ENCODE assay signal across 9 mouse cellular contexts in genomic region chr8:120375170-120375569, GRCm38 (mm10).
DNase-seq lines count a peak whose midpoint lies in the region; ATAC-seq and TF ChIP-seq lines count a peak whose summit lies in the region.
"Had no signal": no experiment of that assay in that cellular context is flagged by ENCODE, and none has a peak within 500 bp of the region (broad histone marks: within the 10 kb centered on the region; RNA-seq: fewer than 3 reads in every experiment).

No protein-coding gene starts in this region.

- no peak overlapping the region for H3K4me3 ChIP-seq in forebrain, embryonic 12.5 days (replicated peaks)
- H3K4me3 ChIP-seq in stomach, embryonic 16.5 days (replicated peaks; ENCODE audit: low read length): no peak overlapping the region
- H3K4me3 ChIP-seq in layer of hippocampus, adult 2 months: no peak overlapping the region
- H3K4me3 ChIP-seq: limb, embryonic 12.5 days had no signal

- peaks cover 15% of the 10 kb centered on the region; the same call in 1 of the 2 replicates for H3K27me3 ChIP-seq in forebrain, embryonic 12.5 days
- no peaks in the 10 kb centered on the region for H3K27me3 ChIP-seq in stomach, embryonic 16.5 days (ENCODE audit: control insufficient read depth, insufficient read depth, low read length)

- 33% methylated on average over 5 of the region's 5 CpGs for WGBS in forebrain, embryonic 12.5 days
- WGBS in stomach, embryonic 16.5 days: 50% methylated on average over 5 of the region's 5 CpGs

- no peak overlapping the region for H3K9ac ChIP-seq in forebrain, embryonic 12.5 days
- H3K9ac ChIP-seq in stomach, embryonic 16.5 days (ENCODE audit: low read length): no peak overlapping the region
- H3K9ac ChIP-seq: limb, embryonic 12.5 days had no signal

- H3K4me1 ChIP-seq in forebrain, embryonic 12.5 days: peaks cover 72% of the 10 kb centered on the region
- peaks cover 44% of the 10 kb centered on the region for H3K4me1 ChIP-seq in stomach, embryonic 16.5 days (ENCODE audit: control insufficient read depth, insufficient read depth, low read length)

- no peaks in the 10 kb centered on the region for H3K9me3 ChIP-seq in forebrain, embryonic 12.5 days
- no peaks in the 10 kb centered on the region for H3K9me3 ChIP-seq in stomach, embryonic 16.5 days (replicated peaks; ENCODE audit: control insufficient read depth, low read length)
- H3K9me3 ChIP-seq: limb, embryonic 12.5 days had no signal

- H3K4me2 ChIP-seq in forebrain, embryonic 12.5 days: no peak overlapping the region
- H3K4me2 ChIP-seq in stomach, embryonic 16.5 days (ENCODE audit: low read depth, low read length): no peak overlapping the region
- H3K4me2 ChIP-seq: limb, embryonic 12.5 days had no signal

- H3K36me3 ChIP-seq in forebrain, embryonic 12.5 days (replicated peaks): no peaks in the 10 kb centered on the region
- H3K36me3 ChIP-seq in stomach, embryonic 16.5 days (ENCODE audit: control insufficient read depth, insufficient read depth, low read length): no peaks in the 10 kb centered on the region
- H3K36me3 ChIP-seq: limb, embryonic 12.5 days had no signal

- TF ChIP-seq CTCF in layer of hippocampus, adult 2 months (conservative IDR thresholded peaks at IDR 0.05): no peak

- peak; percentile 50 for DNase-seq in retina, postnatal 1 day
- DNase-seq in retina, embryonic 14.5 days (ENCODE audit: low spot score): no peak
- peak; percentile 67 to 73 for DNase-seq in kidney, postnatal 4 days
- DNase-seq in layer of hippocampus, adult 2 months (ENCODE audit: low spot score in 2 of 2): no peak
- DNase-seq in left cerebral cortex, postnatal 14 days (ENCODE audit: low spot score in 2 of 2): no peak

- peak overlapping the region; percentile 82 for H3K27ac ChIP-seq in forebrain, embryonic 12.5 days
- H3K27ac ChIP-seq in stomach, embryonic 16.5 days (ENCODE audit: low read length): no peak overlapping the region; the same call in 1 of the 2 replicates
- no peak overlapping the region for H3K27ac ChIP-seq in layer of hippocampus, adult 2 months

- intact Hi-C loops in left cerebral cortex, postnatal 14 days (cut with DNase I): no loop called here

- peak; percentile 66 for ATAC-seq in forebrain, embryonic 12.5 days (ENCODE audit: low FRiP score)
- ATAC-seq in stomach, embryonic 16.5 days (ENCODE audit: insufficient read depth, low FRiP score): peak; percentile 65; the same call in 1 of the 2 replicates
- ATAC-seq in activated CD4-positive, CD25-positive, alpha-beta regulatory T cell, adult 4 months: no peak

Comparison
In these comparisons a context has a peak if more than half of its experiments do, and no peak if none do; other contexts are left out.
1. DNase-seq: peak in retina, postnatal 1 day (single experiment) and kidney, postnatal 4 days (2 of 2); none in retina, embryonic 14.5 days (single experiment), layer of hippocampus, adult 2 months (0 of 2) and left cerebral cortex, postnatal 14 days (0 of 2).